Mouse (Mus musculus) megakaryocyte progenitor cell, adult 5-6 weeks (primary cell): ENCODE results near the gene Vmp1. TPM values are rescaled to one million over a fixed set of nuclear protein-coding genes. Genes with fewer than 3 reads are reported as not detected.
A peak's percentile ranks its signal among the peaks of the same experiment; 100 is the strongest.

ENCODE experiments used
- ATAC-seq: replicated peaks from 2 replicates; pipeline ENCODE4 v1.8.0; 2016; ENCODE audit warnings: mild to moderate bottlenecking, moderate TSS enrichment, inconsistent platforms; ENCODE audit not compliant: poor library complexity
- total RNA-seq, 2 experiments: library from RNA; stranded (forward) in 1 of 2; stranded (reverse) in 1 of 2; fragments of 157-497, 149-512 nt in 1 of 2; fragments of 200-1000 nt in 1 of 2; gene quantifications; 2 replicates each; pipeline versions ENCODE4 v1.2.3 to v1.2.4; 2015 to 2017

Gene Vmp1
- total RNA-seq (2015) (135 and 167 TPM in 2 replicates), total RNA-seq (2017) (94.0 and 120 TPM in 2 replicates)

- ATAC-seq = peak; percentile 95
Observed at GRCm38 (mm10) chr11:86683395-86684125, at the start of gene Vmp1, which contains the start of gene Ptrh2. Gene Vmp1 (minus strand): TSS chr11:86683836. Gene Ptrh2 (plus strand): TSS chr11:86683985.

- no peak for ATAC-seq
Observed at GRCm38 (mm10) chr11:86731443-86731842, 47.8 kb upstream of the Vmp1 start.

- no peak for ATAC-seq
Observed at GRCm38 (mm10) chr11:86725607-86726006, 42.0 kb upstream of the Vmp1 start.

- no peak for ATAC-seq
Observed at GRCm38 (mm10) chr11:86724982-86725381, 41.3 kb upstream of the Vmp1 start.

- ATAC-seq = peak; percentile 66
Observed at GRCm38 (mm10) chr11:86724004-86724403, 40.4 kb upstream of the Vmp1 start.

- ATAC-seq = peak; percentile 54; the same call in 1 of the 2 replicates
Observed at GRCm38 (mm10) chr11:86719390-86719789, 35.8 kb upstream of the Vmp1 start.

GRCm38 (mm10) chr11:86718369-86718768 is 34.7 kb upstream of the Vmp1 start:
- ATAC-seq = no peak

GRCm38 (mm10) chr11:86717306-86718065 is 33.9 kb upstream of the Vmp1 start:
- ATAC-seq = no peak

- no peak for ATAC-seq
Observed at GRCm38 (mm10) chr11:86714606-86715005, 31.0 kb upstream of the Vmp1 start.

GRCm38 (mm10) chr11:86701151-86701550 is 17.5 kb upstream of the Vmp1 start:
- ATAC-seq = no peak

- ATAC-seq = no peak
Observed at GRCm38 (mm10) chr11:86695461-86695860, 11.8 kb upstream of the Vmp1 start.

GRCm38 (mm10) chr11:86692546-86692945 is 8.9 kb upstream of the Vmp1 start:
- no peak for ATAC-seq

- peak; percentile 39; the same call in 1 of the 2 replicates for ATAC-seq
Observed at GRCm38 (mm10) chr11:86691956-86692355, 8.3 kb upstream of the Vmp1 start.

GRCm38 (mm10) chr11:86691482-86691881 is 7.8 kb upstream of the Vmp1 start:
- ATAC-seq = no peak

GRCm38 (mm10) chr11:86690383-86690782 is 6.7 kb upstream of the Vmp1 start:
- no peak for ATAC-seq

GRCm38 (mm10) chr11:86685366-86685765 is 1.7 kb upstream of the Vmp1 start:
- no peak for ATAC-seq

GRCm38 (mm10) chr11:86684126-86685012 is 733 bp upstream of the Vmp1 start:
- no peak; the same call in 1 of the 2 replicates for ATAC-seq

GRCm38 (mm10) chr11:86682861-86683260 is 775 bp downstream of the Vmp1 start:
- ATAC-seq = no peak

GRCm38 (mm10) chr11:86681423-86681822 is 2.2 kb downstream of the Vmp1 start:
- ATAC-seq = no peak

GRCm38 (mm10) chr11:86680729-86681128 is 2.9 kb downstream of the Vmp1 start:
- no peak for ATAC-seq

GRCm38 (mm10) chr11:86678957-86679356 is 4.7 kb downstream of the Vmp1 start:
- no peak for ATAC-seq
